Mouse (Mus musculus) embryonic facial prominence, embryonic 14.5 days (tissue): ENCODE measurements around the gene Nprl2. TPM values are rescaled to one million over a fixed set of nuclear protein-coding genes. Genes with fewer than 3 reads are reported as not detected.
A peak's percentile ranks its signal among the peaks of the same experiment; 100 is the strongest.
"Not testable (repeated sequence)": the region's sequence is repeated elsewhere in the genome, so short reads cannot be mapped to it uniquely, and the experiment has no call there.

Source experiments
- ATAC-seq: fragments of 200-750 bp; cut with Nextera tagmentation; 2 replicates; pipeline ENCODE4 v1.8.0; 2017; ENCODE audit warnings: low read depth, moderate number of reproducible peaks, moderate TSS enrichment
- DNase-seq: peaks from one replicate; pipeline ENCODE4 v3.0.0-alpha.2; 2015; ENCODE audit warnings: low spot score
- H3K27ac ChIP-seq: fragments of 300-500 bp; sonication (generic); replicated peaks from 2 replicates; pipeline ENCODE4 v1.5.1; 2014; ENCODE audit warnings: low read depth, mild to moderate bottlenecking, low read length, moderate library complexity
- H3K27me3 ChIP-seq: fragments of 300-500 bp; sonication (generic); replicated peaks from 2 replicates; pipeline ENCODE4 v1.6.1; 2014; ENCODE audit warnings: low read length; ENCODE audit not compliant: control insufficient read depth, insufficient read depth
- H3K36me3 ChIP-seq: fragments of 300-500 bp; sonication (generic); 2 replicates; pipeline ENCODE4 v1.6.1; 2014; ENCODE audit warnings: low read length, mixed read lengths; ENCODE audit not compliant: control insufficient read depth, insufficient read depth
- H3K4me1 ChIP-seq: fragments of 300-500 bp; sonication (generic); 2 replicates; pipeline ENCODE4 v1.6.1; 2014; ENCODE audit warnings: antibody characterized with exemption, low read length; ENCODE audit not compliant: control insufficient read depth, insufficient read depth
- H3K4me2 ChIP-seq: fragments of 300-500 bp; sonication (generic); 2 replicates; pipeline ENCODE4 v1.6.1; 2014; ENCODE audit warnings: low read depth, mild to moderate bottlenecking, low read length, moderate library complexity, mixed read lengths
- H3K4me3 ChIP-seq: fragments of 300-500 bp; sonication (generic); 2 replicates; pipeline ENCODE4 v1.5.1; 2014; ENCODE audit warnings: low read depth, mild to moderate bottlenecking, low read length
- H3K9ac ChIP-seq: fragments of 300-500 bp; sonication (generic); 2 replicates; pipeline ENCODE4 v1.6.1; 2014; ENCODE audit warnings: low read depth, mild to moderate bottlenecking, low read length, moderate library complexity, mixed read lengths
- H3K9me3 ChIP-seq: fragments of 300-500 bp; sonication (generic); 2 replicates; pipeline ENCODE4 v1.6.1; 2016; ENCODE audit warnings: low read length; ENCODE audit not compliant: control insufficient read depth
- WGBS: fragments of 180-500 bp; shearing (Covaris S2); extraction: QIAGEN DNeasy Blood & Tissue Kit; methylation state at CpG from one replicate; pipeline ENCODE4 v1.1.7; 2014; 5-methylcytosine and 5-hydroxymethylcytosine counted together
- polyA plus RNA-seq: library from polyadenylated mRNA; unstranded; fragments of >200 nt; fragmentation: Nextera tagmentation; extraction: Ambion mirVana; gene quantifications from 2 replicates; pipeline ENCODE4 v1.2.1, GENCODE M21; 2014

Nprl2 gene
- polyA plus RNA-seq, 1 experiment from 2014 or later, result 35.4 TPM

DNA sequence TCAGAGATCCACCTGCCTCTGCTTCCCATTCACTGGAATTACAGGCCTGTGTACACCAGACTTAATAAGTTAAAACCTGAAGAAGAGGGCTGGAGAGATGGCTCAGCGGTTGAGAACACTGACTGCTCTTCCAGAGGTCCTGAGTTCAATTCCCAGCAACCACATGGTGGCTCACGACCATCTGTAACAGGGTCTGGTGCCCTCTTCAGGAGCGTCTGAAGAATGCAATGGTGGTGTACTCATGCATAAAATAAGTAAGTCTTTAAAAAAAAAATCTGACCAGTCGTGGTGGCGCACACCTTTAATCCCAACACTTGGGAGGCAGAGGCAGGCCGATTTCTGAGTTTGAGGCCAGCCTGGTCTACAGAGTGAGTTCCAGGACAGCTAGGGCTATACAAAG lies 31.7 kb downstream of the Nprl2 start:
- peaks cover 23% of the 10 kb centered on the region for H3K4me1 ChIP-seq
- not testable (repeated sequence) for H3K27me3 ChIP-seq, H3K9me3 ChIP-seq, DNase-seq, H3K4me3 ChIP-seq, H3K27ac ChIP-seq, H3K9ac ChIP-seq, ATAC-seq, H3K4me2 ChIP-seq
- WGBS, result 86% methylated on average over 6 of the region's 6 CpGs
- H3K36me3 ChIP-seq, result peaks cover 44% of the 10 kb centered on the region

DNA sequence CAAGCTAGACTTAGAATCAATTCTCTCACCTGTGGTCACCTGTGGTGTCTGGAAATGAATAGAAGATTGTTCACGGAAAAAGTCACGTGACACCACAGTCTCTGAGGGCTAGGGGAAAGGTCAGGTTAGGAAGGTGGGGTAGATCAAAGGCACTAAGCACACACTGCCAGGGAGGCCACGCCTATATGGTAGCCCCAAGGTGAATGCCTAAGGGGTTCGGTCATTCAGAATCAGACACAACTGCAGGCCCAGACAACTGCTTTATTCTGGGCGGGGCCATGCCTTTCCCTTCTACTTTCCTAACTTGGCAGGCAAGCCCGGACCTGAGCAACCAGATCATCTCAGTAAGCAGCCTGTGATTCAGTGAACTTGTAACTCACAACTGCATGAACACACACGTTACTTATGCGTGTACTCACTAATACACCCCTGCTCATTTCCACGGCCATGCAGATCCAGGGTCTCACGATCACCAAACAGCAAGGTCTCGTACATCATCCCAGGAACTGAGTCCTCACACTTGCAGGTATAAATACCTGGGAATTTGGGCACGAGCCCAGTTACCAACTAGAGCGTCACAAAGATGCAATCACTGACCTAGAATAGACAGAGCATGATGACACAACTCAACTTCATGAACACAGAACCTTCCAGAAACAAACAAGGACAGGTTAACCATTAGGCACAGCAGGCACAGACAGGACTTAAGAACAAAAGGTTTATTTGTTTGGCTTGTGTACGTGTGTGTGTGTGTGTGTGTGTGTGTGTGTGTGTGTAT lies 33.7 kb downstream of the Nprl2 start:
- no peaks in the 10 kb centered on the region for H3K9me3 ChIP-seq
- no peak overlapping the region for H3K4me3 ChIP-seq
- ATAC-seq, result peak; percentile 17; the same call in 1 of the 2 replicates
- H3K4me1 ChIP-seq, result peaks cover 12% of the 10 kb centered on the region
- no peaks in the 10 kb centered on the region for H3K27me3 ChIP-seq
- peak overlapping the region; percentile 82 for H3K27ac ChIP-seq
- H3K4me2 ChIP-seq, result no peak overlapping the region
- 71% methylated on average over 14 of the region's 14 CpGs for WGBS
- H3K36me3 ChIP-seq, result peaks cover 40% of the 10 kb centered on the region
- peak; percentile 88 for DNase-seq
- H3K9ac ChIP-seq, result no peak overlapping the region

DNA sequence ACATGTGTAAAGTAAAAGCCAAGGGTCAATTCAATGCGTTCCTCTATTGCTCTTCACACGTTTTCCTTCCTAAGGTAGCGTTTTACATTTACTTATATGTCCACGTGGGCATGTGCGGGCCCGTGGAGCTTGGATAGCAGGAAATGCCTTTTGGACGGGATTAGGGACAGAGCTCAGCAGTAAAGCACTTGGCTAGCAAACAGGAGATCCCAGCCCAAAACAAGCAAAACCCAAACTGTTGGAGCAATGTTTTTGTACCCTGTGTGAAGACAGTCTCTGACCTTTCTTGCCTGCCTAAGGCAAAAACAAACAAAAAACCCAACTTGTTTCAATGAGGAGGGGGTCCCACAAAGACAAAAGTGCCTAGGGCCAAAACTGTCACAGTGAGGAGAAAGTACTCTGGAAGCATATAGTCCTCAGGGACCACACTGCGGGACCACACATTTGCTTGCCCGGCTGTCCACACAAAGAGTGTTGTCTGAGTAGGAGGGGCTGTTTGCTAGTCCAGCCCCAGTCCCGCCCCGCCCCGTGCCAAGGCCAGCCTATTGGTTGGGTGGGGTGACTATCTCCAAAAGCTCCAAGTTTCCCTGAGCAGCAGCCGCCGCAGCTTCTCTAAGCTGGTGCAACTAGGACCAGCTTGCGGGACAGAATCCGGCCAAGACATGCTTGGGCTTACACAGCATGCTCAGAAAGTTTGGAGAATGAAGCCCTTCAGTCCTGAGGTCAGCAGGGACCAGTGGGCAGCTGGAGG lies 34.5 kb downstream of the Nprl2 start, which contains the start of gene Hyal1:
TSS of gene Hyal1 (plus strand) at position 571 of the 751 bp plus-strand sequence.
- peak; percentile 75 for ATAC-seq
- Histone ChIP-seq H3K27ac (peak within 1 kb of the TSS; percentile 82), H3K36me3 (peaks cover 33% of the 10 kb centered on the region), H3K9me3 (no peaks in the 10 kb centered on the region), H3K4me1 (peaks cover 11% of the 10 kb centered on the region), H3K4me3 (peak within 1 kb of the TSS; percentile 43), H3K9ac (peak within 1 kb of the TSS; percentile 67), H3K27me3 (no peaks in the 10 kb centered on the region), H3K4me2 (peak within 1 kb of the TSS; percentile 63)
- DNase-seq, result peak; percentile 92
- 21% methylated on average over 13 of the region's 16 CpGs for WGBS

DNA sequence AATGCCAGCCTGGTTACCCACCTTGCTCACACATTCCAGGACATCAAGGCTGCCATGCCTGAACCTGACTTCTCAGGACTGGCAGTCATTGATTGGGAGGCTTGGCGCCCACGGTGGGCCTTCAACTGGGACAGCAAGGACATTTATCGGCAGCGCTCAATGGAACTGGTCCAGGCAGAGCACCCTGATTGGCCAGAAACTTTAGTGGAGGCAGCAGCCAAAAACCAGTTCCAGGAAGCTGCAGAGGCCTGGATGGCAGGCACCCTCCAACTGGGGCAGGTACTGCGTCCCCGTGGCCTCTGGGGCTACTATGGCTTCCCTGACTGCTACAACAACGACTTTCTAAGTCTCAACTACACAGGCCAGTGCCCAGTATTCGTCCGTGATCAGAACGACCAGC lies 35.8 kb downstream of the Nprl2 start:
- 88% methylated on average over 10 of the region's 10 CpGs for WGBS
- H3K4me3 ChIP-seq, result no peak overlapping the region
- peaks cover 22% of the 10 kb centered on the region for H3K36me3 ChIP-seq
- DNase-seq (no peak), ATAC-seq (no peak)
- peak overlapping the region; percentile 63; the same call in 1 of the 2 replicates for H3K4me2 ChIP-seq
- no peak overlapping the region for H3K9ac ChIP-seq
- H3K9me3 ChIP-seq, result no peaks in the 10 kb centered on the region
- peaks cover 11% of the 10 kb centered on the region for H3K4me1 ChIP-seq
- no peak overlapping the region for H3K27ac ChIP-seq
- H3K27me3 ChIP-seq, result no peaks in the 10 kb centered on the region

DNA sequence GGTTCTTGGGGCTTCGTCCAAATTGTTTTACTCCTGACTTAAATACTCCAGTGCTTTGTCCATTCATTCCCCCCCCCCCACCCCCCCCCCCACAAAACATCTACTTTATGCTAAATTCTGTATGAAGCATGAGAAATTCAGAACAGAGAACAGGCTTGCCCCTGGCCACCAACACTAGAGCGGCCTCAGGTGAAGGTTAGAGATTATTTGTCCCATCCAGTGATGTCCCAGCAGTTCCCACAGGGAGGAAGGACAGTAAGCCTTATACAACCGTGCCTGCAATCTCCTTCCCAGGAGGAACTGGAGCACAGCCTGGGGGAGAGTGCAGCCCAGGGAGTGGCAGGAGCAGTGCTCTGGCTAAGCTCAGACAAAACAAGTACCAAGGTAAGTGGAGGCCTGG lies 36.6 kb downstream of the Nprl2 start, which contains the start of gene Naa80:
TSS of gene Naa80 (plus strand) at position 301 of the 400 bp plus-strand sequence.
- peaks cover 11% of the 10 kb centered on the region for H3K4me1 ChIP-seq
- DNase-seq, result no peak
- peak within 1 kb of the TSS; percentile 68; the same call in 1 of the 2 replicates for H3K4me2 ChIP-seq
- peak within 1 kb of the TSS; percentile 92; the same call in 1 of the 2 replicates for H3K27ac ChIP-seq
- peaks cover 22% of the 10 kb centered on the region for H3K36me3 ChIP-seq
- no peak within 1 kb of the TSS for H3K9ac ChIP-seq
- H3K9me3 ChIP-seq, result no peaks in the 10 kb centered on the region
- H3K4me3 ChIP-seq, result no peak within 1 kb of the TSS
- WGBS, result 79% methylated on average over 3 of the region's 3 CpGs
- no peak for ATAC-seq
- H3K27me3 ChIP-seq, result no peaks in the 10 kb centered on the region

DNA sequence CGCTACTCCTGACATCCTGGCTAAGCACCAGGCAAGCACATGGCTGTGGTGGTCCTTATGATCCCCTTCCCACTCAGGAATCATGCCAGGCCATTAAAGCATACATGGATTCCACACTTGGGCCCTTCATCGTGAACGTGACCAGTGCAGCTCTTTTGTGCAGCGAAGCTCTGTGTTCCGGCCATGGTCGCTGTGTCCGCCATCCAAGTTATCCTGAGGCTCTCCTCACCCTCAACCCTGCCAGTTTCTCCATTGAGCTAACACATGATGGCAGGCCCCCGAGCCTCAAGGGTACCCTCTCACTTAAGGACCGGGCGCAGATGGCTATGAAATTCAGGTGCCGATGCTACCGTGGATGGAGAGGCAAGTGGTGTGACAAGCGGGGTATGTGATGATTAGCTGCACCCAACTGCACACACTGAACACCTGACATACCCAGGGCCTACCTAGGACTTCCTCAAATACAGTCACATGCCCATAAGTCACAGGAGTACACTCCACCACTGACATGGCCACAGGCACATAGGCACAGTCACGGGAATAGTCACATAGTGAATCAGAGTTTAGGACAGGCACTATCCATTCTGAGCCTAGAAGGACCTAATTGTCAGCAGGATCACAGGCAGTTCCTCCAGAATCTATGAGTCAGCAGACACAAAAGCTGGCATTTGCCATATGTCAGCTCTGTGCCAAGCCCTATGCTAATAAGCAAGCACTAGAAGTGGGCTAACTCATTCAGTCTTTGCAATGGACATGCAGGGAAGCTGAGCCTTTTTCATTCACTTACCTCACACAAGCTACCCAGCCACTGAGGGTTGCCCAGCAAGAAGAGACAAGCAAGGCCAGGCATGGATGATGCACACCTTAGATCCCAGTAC lies 37.2 kb downstream of the Nprl2 start:
- DNase-seq, result no peak
- Histone ChIP-seq H3K4me2 (0 out of 2 replicates have a peak overlapping the region, but pooled peaks have one; percentile 68), H3K27me3 (no peaks in the 10 kb centered on the region), H3K4me3 (no peak overlapping the region), H3K36me3 (peaks cover 17% of the 10 kb centered on the region), H3K9ac (no peak overlapping the region), H3K9me3 (no peaks in the 10 kb centered on the region), H3K27ac (peak overlapping the region; percentile 92; the same call in 1 of the 2 replicates), H3K4me1 (peaks cover 11% of the 10 kb centered on the region)
- 89% methylated on average over 14 of the region's 14 CpGs for WGBS
- ATAC-seq, result no peak

DNA sequence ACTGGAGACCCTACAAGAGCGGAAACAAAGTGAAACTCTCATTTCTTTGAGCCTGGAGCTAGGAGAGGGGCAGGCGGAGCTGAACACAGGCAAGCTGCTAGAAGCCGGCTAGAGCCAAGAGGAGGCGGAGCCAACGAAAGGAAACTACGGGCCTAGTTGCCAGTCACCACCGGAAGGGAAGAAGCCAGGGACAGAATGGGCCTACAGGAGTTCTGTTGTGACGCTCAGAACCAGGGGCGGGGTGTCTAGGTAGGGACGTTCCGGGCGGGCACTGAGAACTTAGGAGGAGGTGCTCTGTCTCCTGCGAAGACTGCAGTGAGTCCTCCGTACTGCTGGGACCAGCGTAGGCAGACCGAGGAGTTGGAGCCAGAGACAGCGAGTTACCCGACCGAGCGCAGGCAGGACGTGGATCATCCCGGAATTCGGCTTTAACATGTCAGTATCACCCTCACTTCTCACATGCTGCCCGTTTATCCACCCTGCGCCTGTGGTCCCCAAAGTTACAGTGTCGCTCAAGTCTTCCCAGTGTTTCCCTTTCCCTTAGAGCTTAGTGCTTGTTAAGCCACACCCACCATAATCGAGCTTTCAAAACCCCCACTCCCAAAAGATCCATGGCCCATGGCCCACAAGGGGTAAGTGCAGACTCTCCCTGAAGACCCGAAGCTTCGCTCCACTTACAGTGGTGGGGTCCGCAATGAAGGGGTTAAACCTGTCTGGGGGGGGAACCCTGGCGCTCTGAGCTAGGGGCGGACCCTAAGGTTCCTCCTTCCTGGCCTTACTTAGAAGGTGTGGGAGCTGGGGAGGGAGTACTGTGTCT lies 38.7 kb downstream of the Nprl2 start, which contains the start of gene Hyal3:
TSS of gene Hyal3 (plus strand) at position 318 of the 817 bp plus-strand sequence.
- H3K4me1 ChIP-seq, result peaks cover 11% of the 10 kb centered on the region
- peak within 1 kb of the TSS; percentile 51 for H3K4me3 ChIP-seq
- peak within 1 kb of the TSS; percentile 92 for H3K27ac ChIP-seq
- H3K27me3 ChIP-seq, result no peaks in the 10 kb centered on the region
- no peaks in the 10 kb centered on the region for H3K9me3 ChIP-seq
- ATAC-seq (peak; percentile 77), DNase-seq (peak; percentile 96)
- H3K36me3 ChIP-seq, result peaks cover 9% of the 10 kb centered on the region
- H3K9ac ChIP-seq, result peak within 1 kb of the TSS; percentile 74
- 0% methylated on average over 25 of the region's 32 CpGs for WGBS
- H3K4me2 ChIP-seq, result peak within 1 kb of the TSS; percentile 68
